Mouse (Mus musculus) layer of hippocampus, postnatal 36 days (tissue): Measurements from ENCODE around the gene Fut8. TPM values are rescaled to one million over a fixed set of nuclear protein-coding genes. Genes with fewer than 3 reads are reported as not detected.
"Not testable (repeated sequence)": the region's sequence is repeated elsewhere in the genome, so short reads cannot be mapped to it uniquely, and the experiment has no call there.

ENCODE experiments used
- DNase-seq, 2 experiments: peaks; one replicate each; pipeline ENCODE4 v3.0.0; 2022
- total RNA-seq, 2 experiments: library from RNA; stranded (reverse); gene quantifications; 2 replicates each; pipeline ENCODE4 v1.2.3; 2021

Fut8 gene
- total RNA-seq, 2 experiments from 2014 or later = 79.0 to 79.3 TPM

DNA sequence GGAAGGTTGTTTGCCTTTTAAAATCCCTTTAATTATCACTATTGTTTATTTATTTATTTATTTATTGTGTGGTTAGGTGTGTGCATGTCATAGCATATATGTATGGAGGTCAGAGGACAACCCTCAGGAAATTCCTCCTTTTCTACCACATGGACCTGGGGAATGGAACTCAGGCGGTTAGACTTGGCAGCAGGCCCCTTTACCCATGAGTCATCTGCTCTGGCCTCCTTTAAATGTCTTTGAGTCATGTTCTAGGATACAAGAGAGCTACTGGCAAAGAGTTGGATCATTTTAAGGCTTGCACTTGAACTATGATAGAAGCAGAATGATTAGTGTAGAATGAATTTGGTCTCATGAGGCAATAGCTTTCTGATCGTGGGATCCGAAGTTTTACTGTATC lies 14.3 kb upstream of the Fut8 start:
- no peak for DNase-seq

GRCm38 (mm10) chr12:77224121-77224520 lies 13.8 kb upstream of the Fut8 start:
- no peak for DNase-seq

DNA sequence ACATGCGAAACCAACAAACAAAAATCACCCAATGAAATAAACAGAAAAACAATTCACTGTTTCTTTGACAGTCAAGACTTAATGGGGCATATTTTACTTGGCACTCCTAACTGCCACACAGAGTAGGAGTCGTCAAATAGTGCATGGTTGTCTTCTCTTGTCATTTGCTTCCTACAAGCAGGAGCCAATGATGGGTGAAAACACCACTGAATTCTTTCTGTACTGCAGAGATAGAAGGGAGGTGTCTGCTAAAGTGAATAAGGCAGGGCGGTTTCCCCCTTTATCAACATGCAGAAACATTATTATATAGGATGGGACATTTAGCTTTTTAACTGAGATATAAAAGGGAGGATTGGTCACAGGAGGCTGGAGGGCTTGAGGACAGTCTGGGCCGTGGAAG lies 13.0 kb upstream of the Fut8 start:
- DNase-seq = no peak

GRCm38 (mm10) chr12:77225727-77226126 lies 12.2 kb upstream of the Fut8 start:
- no peak for DNase-seq

DNA sequence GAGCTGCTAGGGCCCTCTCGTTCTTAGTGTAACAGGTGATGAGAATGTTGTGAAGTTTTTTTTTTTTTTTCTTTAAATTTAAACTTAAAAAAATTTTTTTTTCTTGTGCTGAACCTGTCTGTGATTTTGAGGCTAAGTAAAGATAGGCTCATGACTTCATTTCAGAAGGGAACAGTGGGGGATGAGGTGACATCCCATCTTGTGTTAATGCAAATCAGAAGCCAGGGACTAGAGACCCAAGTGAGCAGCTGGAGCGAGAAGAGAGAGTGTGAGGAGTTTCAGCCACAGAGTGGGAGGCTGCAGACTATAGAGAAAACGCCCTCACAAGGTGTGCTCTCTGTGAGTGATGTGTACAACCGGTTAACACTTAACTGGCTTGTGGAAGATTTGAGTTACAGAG lies 2.0 kb upstream of the Fut8 start:
- no peak for DNase-seq

DNA sequence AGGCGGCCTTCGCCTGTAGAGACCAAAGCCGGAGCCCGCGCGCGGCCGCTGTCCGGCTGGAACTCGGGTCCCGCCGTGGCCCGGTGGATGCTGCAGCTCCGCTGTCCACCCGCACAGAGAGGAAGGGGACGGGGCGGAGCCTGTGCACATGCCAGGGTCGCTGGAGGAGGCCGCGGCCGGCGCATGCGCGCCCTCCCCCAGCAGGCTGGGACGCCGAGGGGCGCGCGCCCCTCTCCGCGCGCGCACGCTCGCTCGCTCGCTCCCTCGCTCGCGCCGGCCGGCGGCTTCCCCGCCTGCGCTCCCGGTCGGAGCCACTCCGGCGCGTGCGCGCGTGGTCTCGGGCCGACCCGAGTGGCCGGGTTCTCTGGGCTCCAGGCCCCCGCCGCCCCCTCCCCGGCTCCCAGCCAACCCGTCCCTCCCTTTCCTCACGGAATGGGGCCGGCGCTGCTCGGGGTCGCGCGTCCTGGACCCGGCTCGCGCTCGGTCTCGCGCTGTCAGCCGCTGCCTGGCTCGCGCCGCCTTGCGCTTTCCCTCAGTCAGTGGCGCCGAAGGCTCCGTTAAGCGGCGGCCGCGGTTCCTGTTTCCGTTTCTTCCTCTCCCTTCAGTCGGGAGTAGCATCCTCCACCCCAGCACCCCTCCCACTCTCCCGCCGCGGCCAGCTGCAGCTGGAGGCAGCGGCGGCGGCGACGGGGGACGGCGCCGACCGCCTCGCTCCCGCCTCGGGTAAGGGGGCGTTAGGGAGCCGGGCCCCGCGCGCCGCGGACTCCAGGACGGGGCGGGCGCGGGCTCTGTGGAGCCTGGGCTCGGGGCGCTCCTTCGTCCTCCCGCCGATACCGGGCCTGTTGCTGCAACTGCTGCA lies 835 bp downstream of the Fut8 start:
- peak; percentile 88 to 90 for DNase-seq

GRCm38 (mm10) chr12:77239390-77240061 lies 1.6 kb downstream of the Fut8 start:
- peak; percentile 43 to 47 for DNase-seq

GRCm38 (mm10) chr12:77240372-77240771 lies 2.4 kb downstream of the Fut8 start:
- no peak for DNase-seq

GRCm38 (mm10) chr12:77240839-77241238 lies 2.9 kb downstream of the Fut8 start:
- no peak for DNase-seq

DNA sequence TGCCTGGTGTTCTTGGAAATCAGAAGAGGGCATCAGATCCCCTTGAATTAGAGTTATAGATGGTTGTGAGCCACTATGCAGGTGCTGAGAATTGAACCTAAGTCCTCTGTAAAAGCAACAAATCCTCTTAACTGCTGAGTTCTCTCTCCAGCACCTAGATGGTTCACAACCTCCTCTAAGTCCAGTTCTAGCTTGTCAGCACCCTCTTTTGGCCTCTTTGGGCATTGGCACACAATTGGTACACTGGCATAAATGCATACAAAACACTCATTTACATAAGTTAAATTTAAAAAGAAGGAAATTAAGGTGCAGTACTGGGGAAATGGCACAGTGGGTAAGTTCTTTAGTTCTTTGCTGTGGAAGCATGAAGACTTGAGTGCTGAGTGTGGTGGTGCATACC lies 24.7 kb downstream of the Fut8 start:
- DNase-seq = no peak

DNA sequence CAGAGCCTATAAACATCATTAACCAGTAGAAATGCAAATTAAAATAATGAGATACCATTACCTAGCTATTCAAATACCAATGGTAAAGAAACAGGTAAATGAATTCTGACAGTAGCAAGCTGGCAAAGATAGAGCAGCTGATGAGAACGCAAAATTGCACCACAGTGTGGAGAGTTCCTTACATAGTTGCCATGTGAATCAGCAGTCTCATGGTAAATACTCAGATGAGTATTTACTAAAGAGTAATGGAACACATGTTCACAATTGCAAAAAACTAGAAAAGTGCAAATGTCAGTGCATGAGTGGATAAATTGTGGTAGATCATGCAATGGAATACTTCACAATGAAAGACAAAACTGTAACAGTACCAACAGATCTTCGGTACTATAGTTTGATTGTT lies 25.9 kb downstream of the Fut8 start:
- DNase-seq = no peak

GRCm38 (mm10) chr12:77270694-77271093 lies 32.8 kb downstream of the Fut8 start:
- no peak for DNase-seq

- no peak for DNase-seq
Measured at GRCm38 (mm10) chr12:77288507-77288906, 50.6 kb downstream of the Fut8 start.

DNA sequence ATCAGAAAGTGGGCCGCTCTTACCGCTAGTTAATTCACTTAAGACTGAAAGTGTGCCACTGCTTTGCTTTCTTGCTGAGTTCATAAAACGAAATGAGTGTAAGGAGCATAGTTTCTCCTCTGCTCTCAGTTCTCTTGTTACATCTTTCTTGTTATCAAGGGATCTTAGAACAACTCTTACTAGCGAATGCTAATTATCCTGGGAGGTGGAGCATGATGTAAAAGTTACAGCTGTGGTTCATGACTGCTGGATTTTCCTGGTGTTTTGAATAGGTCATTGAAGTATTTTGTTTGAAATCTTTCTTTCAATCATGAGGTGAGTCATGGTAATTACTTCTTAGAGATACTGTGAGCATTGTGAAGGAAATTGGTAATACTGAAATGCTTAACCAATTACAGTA lies 53.1 kb downstream of the Fut8 start:
- DNase-seq = no peak

DNA sequence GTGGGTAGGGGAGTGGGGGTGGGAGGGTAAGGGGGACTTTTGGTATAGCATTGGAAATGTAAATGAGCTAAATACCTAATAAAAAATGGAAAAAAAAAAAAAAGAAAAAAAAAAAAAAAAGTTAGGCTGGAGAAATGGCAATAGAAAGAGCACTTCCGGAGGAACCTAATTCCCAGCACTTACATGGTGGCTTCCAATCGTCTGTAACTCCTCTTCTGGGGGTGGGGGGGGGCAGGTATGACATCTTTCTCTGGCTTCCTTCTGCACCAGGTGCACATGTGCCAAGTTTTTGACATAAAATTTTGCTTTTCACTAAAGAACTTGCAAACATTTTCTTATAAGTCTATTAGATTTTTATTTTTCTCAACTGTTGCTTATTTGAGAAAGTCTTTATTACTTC lies 53.9 kb downstream of the Fut8 start:
- DNase-seq = not testable (repeated sequence)

DNA sequence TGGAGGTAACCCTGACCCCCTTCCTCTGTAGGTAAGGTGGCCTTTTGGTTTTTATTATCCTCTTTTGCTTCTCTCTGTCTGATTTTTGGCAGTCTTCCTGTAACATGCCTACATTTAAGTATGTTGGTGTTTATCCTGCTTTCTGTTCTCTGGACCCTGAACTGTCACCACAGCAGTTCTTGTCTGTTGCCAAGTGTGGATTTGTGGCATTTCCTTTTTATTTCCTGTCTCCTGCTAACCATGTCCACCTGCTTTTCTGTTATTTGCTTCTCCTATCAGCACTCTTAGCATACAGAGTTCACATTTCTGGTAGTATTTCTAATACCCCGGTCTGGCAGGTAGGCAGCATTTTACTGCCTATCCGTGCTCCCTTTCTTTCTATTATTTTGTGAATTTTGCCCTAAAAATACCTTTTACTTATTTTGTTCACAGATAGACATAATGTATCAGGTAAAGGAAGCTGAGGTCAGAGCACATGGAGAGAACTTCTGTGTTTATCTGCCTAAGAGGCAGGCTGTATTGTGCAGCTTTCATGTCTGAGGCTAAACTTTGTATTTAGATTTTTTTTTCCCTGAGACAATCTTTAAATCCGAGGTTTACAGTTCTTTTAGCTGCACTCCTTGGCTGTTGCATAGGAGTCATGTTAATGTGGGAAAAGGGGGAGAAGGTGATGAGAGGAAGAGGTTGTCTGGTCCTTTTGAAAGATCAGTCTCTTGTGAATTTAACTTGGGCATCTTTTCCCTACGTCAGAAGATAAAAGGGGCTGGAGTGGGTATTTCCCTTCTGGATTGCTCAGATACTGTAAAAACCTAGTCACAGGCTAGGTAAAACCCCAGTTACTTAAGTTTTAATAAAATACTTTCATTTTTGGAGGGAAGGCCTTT lies 54.7 kb downstream of the Fut8 start:
- no peak for DNase-seq

DNA sequence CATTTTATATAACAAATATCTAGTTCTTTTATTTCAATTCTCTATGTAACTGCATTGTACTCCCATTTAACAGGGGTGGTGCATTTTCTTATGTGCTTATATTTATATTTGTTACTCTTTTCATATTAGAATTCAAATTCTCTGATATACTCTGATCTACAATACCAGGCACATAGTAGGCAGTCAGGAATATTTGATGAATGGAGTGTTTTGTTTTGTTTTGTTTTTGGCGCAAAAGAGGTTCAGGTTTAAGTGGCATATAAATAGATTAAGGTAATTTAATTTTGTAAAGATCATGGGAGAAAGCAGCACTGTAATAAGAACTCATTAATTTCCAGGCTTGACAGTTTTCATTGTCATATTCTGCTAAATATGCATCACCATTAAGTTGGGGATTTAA lies 58.2 kb downstream of the Fut8 start:
- no peak for DNase-seq

DNA sequence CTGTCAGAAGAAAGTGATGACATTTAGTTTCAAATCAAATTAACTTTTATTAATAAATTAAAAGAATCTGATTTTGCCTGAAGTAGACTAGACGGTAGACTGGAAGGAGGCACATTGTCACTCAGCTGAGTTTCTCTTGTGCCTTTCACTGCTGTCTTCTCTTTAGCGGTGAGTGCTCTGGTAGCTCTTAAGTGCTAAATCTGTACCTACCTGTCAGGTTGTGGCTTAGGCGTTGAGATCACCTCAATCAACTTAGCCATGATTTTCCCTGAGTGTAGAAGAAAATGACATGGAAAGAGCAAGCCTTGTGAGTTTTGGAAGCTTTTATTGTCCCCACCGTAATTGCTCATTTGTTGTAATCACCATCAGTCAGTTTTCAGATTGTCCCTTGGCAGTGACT lies 59.2 kb downstream of the Fut8 start:
- DNase-seq = no peak

DNA sequence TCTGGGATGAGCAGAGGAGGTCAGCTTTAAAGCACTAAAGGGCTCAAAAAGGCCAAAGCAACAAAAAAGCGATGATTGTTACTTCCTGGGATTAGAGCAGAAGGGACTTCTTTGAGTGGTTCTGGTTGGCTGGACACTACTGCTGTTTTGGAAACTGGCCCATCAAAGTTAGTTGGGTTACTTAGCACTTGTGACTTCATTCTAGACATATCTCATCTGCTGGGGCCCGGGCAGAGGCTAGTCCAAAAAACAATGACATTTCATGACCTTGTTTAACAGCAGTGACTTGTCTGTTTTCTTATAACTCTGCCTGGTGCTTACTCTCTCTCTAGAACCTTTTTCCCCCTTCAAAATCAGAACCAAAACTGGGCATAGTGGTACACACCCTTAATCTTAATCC lies 59.9 kb downstream of the Fut8 start:
- no peak for DNase-seq

GRCm38 (mm10) chr12:77302011-77302410 lies 64.1 kb downstream of the Fut8 start:
- no peak for DNase-seq

DNA sequence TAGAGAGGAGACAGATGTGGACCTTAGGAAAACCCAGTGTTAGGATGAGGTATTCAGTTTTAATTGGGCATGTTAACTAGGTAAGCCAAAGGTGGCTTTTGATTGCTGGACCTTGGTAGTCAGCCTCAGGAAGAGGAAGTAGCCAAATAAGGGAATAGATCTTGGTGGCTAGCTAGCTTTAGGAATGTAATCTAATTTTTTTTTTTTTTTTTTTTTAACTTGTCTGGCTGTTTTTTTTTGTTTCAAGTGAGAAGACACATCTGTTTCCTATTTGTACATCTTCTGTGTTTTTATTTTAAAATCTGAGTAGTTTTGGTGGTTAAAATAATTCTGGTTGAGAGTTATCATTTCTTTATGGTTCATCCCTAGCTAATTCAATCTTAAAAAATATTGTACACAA lies 65.4 kb downstream of the Fut8 start:
- DNase-seq = no peak

- DNase-seq = no peak
Measured at GRCm38 (mm10) chr12:77305502-77305901, 67.6 kb downstream of the Fut8 start.

- no peak for DNase-seq
Measured at GRCm38 (mm10) chr12:77306759-77307314, 68.9 kb downstream of the Fut8 start.
